Mouse (Mus musculus) left cerebral cortex, adult 8-10 months (tissue): Measurements from ENCODE around the gene Pdzd7. TPM values are rescaled to one million over a fixed set of nuclear protein-coding genes. Genes with fewer than 3 reads are reported as not detected.
A peak's percentile ranks its signal among the peaks of the same experiment; 100 is the strongest.

ENCODE experiments used
- DNase-seq, 2 experiments: peaks; one replicate each; pipeline ENCODE4 v3.0.0; 2022; ENCODE audit warnings: low spot score in 2 of 2
- total RNA-seq, 4 experiments: library from RNA; stranded (reverse); gene quantifications; 2 replicates each; pipeline ENCODE4 v1.2.4; 2022

Pdzd7 gene
- 1 to 10 TPM; 5.5 to 6.2 (median 5.7) TPM for total RNA-seq

DNA sequence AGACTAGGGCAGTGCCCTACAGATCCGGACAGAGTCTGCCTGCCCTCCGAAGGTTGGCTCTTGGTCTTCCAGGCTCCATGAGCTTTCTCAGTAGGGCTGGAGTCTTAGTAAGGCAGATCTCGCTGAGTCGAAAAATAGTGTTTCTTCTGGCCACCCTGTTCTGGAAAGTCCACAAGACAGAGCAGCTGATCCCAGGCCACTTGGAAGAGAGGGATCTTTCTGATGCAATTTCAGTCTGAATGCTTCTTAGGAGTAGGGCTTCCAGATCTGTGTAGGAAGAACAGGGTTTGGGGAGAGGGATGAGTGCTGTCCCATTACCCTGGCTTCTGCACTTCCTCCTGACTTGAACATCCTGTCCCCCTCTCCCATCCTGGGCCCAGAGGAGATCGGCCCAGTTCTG, at the start of gene Pdzd7:
TSS of gene Pdzd7 (minus strand) at position 67 of the 400 bp plus-strand sequence.
- DNase-seq: no peak

DNA sequence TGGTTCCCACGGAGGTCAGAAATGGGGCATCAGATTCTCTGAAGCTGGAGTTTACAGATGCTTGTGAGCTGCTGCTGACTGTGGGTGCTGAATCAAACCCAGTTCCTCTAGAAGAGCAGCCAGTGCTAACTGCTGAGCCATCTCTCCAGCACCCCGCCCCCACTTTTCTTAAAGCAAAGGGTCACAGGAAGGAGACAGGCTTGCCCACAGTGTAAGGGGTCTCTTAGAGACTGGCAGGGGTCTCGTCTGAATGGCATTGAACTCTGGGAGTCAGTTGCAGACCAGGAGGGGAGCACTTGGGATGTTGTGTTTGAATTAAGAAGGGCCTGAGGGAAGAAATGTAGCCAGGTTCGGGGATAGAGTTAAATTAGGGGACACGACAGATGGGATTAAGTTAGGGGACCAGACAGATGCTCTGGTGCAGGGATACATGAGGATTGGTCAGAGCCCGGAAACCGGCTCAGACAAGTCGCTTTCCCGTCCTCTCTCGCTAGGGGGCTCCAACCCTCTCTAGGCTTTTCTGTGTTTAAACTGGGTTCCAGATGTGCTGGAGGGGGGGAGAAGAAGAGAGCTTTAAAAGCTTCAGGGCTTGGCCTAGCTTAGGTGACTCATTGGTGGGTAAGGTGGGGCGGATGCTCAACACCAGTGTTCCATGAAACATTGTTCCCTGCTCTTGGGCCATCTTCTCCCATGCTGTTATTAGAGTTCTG, 36.5 kb upstream of the Pdzd7 start:
- peak in 1 of 2 experiments; percentile 16 for DNase-seq

DNA sequence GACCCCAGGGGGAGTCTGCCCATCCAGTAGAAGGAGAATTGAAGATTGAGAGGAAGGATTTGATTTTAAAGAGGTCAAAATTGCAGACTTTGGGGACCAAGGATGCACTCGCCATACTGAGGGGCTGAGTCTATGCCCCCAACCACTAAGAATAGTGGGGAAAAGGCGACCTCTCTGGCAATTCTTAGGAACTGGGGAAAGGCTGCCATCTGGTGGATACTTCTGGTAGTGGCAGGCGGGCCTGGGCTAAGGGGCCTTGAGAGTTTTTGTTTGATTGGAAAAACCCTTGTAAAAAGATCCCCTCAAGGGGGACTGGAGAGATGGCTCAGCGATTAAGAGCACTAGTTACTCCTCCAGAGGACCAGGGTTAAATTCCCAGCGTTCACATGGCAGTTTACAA, 35.8 kb upstream of the Pdzd7 start:
- peak in 1 of 2 experiments; percentile 69 for DNase-seq

GRCm38 (mm10) chr19:45080711-45081110, 35.2 kb upstream of the Pdzd7 start:
- DNase-seq: peak in 1 of 2 experiments; percentile 17

- DNase-seq: peak; percentile 27 to 72
Observed at GRCm38 (mm10) chr19:45079769-45080515, 34.4 kb upstream of the Pdzd7 start.

GRCm38 (mm10) chr19:45078971-45079764, 33.7 kb upstream of the Pdzd7 start:
- DNase-seq: no peak

DNA sequence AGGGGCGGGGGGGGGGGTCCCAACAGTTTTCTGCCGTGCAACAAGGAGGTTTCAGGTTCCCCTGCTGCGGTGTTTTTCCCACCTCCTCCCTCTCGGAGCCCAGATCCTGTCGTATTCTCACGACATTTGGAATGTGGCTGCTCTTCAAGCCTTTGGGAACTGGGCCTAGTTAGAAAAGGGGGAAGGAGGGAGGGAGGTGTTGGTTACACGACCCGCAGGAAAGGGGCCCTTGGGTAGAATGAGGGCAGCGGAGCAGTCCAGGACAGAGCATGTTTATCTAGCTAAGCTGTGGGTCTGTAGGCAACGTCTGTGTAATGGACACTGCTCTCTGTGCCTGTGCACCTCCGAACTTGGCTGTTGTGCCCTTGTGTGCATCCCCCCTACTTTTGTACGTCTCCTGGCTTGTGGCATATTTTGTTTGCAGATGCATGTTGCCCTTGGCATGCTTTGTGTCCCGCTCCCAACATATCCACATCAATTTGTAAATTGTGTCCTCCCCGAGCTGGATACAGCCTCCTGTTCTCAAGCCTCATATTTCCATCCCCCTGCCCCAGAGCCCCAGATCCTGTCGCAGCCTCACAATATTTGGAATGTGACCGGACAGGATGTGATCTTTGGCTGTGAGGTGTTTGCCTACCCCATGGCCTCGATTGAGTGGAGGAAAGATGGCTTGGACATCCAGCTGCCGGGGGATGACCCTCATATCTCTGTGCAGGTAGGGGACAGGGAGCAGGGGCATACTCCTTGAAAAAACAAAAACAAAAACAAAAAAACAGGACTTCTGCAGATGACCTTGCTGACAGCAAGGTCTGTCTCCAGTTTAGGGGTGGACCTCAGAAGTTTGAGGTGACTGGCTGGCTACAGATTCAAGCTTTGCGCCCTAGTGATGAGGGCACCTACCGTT, 32.5 kb upstream of the Pdzd7 start:
- DNase-seq: no peak

DNA sequence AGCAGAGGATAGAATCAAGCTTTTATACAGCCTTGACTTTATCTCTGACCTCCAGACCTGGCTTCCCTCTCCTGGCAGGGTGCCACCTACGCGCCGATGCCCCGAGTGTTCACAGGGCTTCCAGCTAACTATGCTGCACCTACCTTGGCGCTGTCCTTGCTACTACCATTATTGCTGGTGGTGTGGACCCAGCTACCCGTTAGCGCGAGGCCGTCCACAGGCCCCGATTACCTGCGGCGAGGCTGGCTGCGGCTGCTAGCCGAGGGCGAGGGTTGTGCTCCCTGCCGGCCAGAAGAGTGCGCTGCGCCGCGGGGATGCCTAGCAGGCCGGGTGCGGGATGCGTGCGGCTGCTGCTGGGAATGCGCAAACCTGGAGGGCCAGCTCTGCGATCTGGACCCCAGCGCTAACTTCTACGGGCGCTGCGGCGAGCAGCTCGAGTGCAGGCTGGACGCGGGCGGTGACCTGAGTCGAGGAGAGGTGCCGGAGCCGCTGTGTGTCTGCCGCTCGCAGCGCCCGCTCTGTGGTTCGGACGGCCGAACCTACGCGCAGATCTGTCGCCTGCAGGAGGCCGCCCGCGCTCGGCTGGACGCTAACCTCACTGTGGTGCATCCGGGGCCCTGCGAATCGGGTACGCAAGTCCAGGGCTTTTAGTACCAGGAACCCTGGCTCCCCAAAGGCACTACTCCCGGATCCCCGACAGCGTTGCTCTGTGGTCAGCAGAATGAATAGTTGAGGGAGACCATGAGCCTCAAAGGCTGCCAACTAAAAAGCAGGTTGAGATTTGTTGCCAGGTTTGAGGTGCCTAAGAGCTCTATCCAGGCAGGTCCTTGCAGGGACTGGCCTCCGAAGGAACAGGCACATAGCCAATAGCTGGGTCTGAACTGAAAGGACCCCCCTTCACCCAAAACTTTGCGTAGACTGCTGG, 31.3 kb upstream of the Pdzd7 start:
- peak in 1 of 2 experiments; percentile 19 for DNase-seq

DNA sequence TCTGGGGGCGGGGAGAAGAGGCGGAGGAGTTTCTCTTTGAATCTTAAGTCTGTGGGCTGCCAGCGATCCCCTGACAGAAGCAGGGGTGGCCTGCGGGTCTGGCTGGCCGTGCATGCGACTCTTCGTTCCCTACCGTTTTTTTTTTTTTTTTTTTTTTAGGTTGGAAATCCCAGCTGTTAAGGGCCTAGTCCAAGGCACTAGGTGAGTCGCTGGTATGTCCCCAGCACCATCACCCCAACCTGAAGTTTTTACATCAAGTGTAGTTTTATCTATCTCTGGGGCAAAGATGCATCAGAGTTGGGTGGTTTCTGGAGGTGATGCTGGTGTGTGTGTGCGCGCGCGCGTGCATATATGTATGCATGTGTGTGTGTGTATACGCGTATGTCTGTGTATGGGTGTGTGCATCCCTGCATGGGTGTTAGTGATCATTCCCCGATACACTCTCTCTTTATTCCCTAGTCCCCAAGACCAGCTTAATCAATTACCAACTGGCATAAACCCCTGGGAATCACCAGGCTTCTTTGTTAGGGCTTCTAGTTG, 30.6 kb upstream of the Pdzd7 start:
- DNase-seq: no peak

DNA sequence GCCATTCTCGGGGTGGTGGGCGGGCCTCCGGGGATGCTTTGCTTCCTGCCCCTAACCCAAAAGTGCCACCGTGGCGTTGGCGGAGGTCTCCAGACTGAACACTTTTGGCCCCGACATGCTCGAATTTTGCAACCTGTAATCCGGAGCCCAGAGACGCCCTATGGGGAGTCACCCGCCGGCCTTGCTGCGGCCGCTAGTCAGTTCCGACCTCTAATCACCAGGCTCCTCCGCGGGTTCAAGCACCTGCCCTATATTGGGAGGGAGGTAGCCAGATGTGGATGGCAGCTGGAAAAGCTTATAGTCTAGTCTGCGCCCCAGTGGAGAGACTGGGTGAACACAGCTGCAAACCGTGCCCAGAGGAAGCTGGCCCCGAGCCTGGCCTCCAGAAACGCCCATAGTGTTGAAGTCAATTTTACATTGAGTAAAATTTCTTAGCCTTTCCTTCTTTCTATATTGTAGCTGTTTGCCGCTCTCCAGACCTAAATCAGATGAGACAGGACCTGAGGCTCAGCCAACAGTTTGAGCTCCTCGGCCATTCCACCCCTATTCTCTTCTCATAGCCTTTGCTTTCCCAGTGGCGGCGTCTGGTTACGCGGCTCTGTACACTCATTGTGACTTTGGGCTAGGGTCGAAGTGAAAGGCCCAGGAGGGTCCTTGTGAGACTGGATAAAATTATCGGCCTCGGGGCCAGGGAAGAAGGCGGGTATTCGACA, 30.0 kb upstream of the Pdzd7 start:
- DNase-seq: peak in 1 of 2 experiments; percentile 35

- DNase-seq: peak; percentile 89 to 97
Observed at GRCm38 (mm10) chr19:45074580-45075322, 29.2 kb upstream of the Pdzd7 start, which contains the start of gene Kazald1. TSS of gene Kazald1 (plus strand) at chr19:45075241.

GRCm38 (mm10) chr19:45073871-45074542, 28.5 kb upstream of the Pdzd7 start:
- DNase-seq: no peak

- no peak for DNase-seq
Observed at GRCm38 (mm10) chr19:45067758-45068510, 22.4 kb upstream of the Pdzd7 start.

DNA sequence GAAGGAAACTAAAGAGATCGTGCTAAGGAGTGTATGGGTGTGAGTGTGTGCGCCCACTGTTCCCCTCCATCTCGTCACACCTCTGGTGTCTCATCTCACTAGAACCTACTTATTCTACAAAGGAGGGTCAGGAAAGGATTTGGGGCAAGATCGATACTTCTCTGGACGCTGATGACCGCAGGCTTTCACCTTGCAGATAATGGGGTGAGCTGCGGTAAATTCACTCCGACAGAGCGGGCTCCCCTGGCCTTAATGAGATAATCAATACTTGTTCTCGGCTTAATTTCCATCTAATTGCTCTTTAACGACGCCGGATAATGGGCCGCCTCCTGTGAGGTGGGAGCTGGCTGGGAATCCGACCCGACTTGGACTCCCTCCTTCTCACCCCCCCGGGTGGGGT, 21.7 kb upstream of the Pdzd7 start:
- DNase-seq: no peak

GRCm38 (mm10) chr19:45065226-45065625, 19.7 kb upstream of the Pdzd7 start:
- no peak for DNase-seq

GRCm38 (mm10) chr19:45063565-45064292, 18.2 kb upstream of the Pdzd7 start:
- DNase-seq: no peak
